Mouse (Mus musculus): ENCODE measurements around the gene Cpeb1.

- TF ChIP-seq CTCF (IDR thresholded peaks at IDR 0.05) (no peak), EP300 (IDR thresholded peaks at IDR 0.05) (no peak)
Measured at GRCm38 (mm10) chr7:81475221-81475620, 20.0 kb upstream of the Cpeb1 start.
